Mouse (Mus musculus) adrenal gland, postnatal 36 days (tissue): ENCODE data around the gene Adamtsl5. TPM values are rescaled to one million over a fixed set of nuclear protein-coding genes. Genes with fewer than 3 reads are reported as not detected.

ENCODE experiments used
- DNase-seq, 2 experiments: peaks; one replicate each; pipeline ENCODE4 v3.0.0; 2021; ENCODE audit warnings: mixed read lengths in 1 of 2
- microRNA-seq: library from miRNA; unstranded; fragments of <30 nt; microRNA quantifications from one replicate; pipeline ENCODE4 v1.2.0, GENCODE M21; 2021
- total RNA-seq, 2 experiments: library from RNA; stranded (reverse); gene quantifications; 2 replicates each; pipeline ENCODE4 v1.2.3; 2021

The Adamtsl5 gene
- total RNA-seq, 2 experiments from 2014 or later: 7.3 to 7.7 TPM

- peak; percentile 78 to 85 for DNase-seq
Observed at GRCm38 (mm10) chr10:80295618-80296425, 52.4 kb downstream of the Adamtsl5 start, which contains the start of gene Apc2. Gene Apc2 (plus strand): TSS chr10:80295977.

- DNase-seq: no peak
Observed at GRCm38 (mm10) chr10:80294788-80295303, 53.4 kb downstream of the Adamtsl5 start.

- no peak for DNase-seq
Observed at GRCm38 (mm10) chr10:80294311-80294710, 53.9 kb downstream of the Adamtsl5 start.

GRCm38 (mm10) chr10:80293325-80293724 is 54.9 kb downstream of the Adamtsl5 start:
- DNase-seq: no peak

GRCm38 (mm10) chr10:80292251-80293146 is 55.7 kb downstream of the Adamtsl5 start, which contains the start of gene Rps15:
Gene Rps15 (plus strand): TSS chr10:80292453.
- peak; percentile 96 to 98 for DNase-seq

Small RNAs within 50 kb of the gene (microRNA-seq; reads per million reads assigned to microRNA genes)
- gene Gm22721: not detected

Other genes with a start within 250 kb of the Adamtsl5 start
- 10 to 100 TPM; 49.3 to 51.3 TPM for gene Sbno2, start 242.8 kb downstream of the Adamtsl5 start, total RNA-seq
- 100 to 1,000 TPM; 146 to 149 TPM for gene Stk11, start 232.6 kb downstream of the Adamtsl5 start, total RNA-seq
- gene Atp5d, start 209.8 kb downstream of the Adamtsl5 start, total RNA-seq: 100 to 1,000 TPM; 561 to 735 TPM
- gene Cbarp, start 207.6 kb downstream of the Adamtsl5 start, total RNA-seq: 100 to 1,000 TPM in 1 of 2 experiments, 10 to 100 TPM in 1; 57.5 to 205 TPM
- 100 to 1,000 TPM; 104 to 188 TPM for gene Midn, start 200.1 kb downstream of the Adamtsl5 start, total RNA-seq
- gene Cirbp, start 182.4 kb downstream of the Adamtsl5 start, total RNA-seq: 100 to 1,000 TPM in 1 of 2 experiments, 10 to 100 TPM in 1; 35.0 to 104 TPM
- gene 1600002K03Rik, start 175.5 kb downstream of the Adamtsl5 start, total RNA-seq: 10 to 100 TPM; 16.8 to 19.1 TPM
- gene Efna2, start 168.9 kb downstream of the Adamtsl5 start, total RNA-seq: 1 to 10 TPM; 2.4 to 3.2 TPM
- 10 to 100 TPM; 20.4 to 21.2 TPM for gene Mum1, start 122.0 kb downstream of the Adamtsl5 start, total RNA-seq
- 100 to 1,000 TPM; 266 to 279 TPM for gene Ndufs7, start 99.3 kb downstream of the Adamtsl5 start, total RNA-seq
- gene Gamt, start 87.4 kb downstream of the Adamtsl5 start, total RNA-seq: 100 to 1,000 TPM; 195 to 311 TPM
- 10 to 100 TPM; 82.1 to 90.4 TPM for gene Dazap1, start 86.9 kb downstream of the Adamtsl5 start, total RNA-seq
- 1,000 to 10,000 TPM; 1,173 to 1,236 TPM for gene Rps15, start 56.0 kb downstream of the Adamtsl5 start, total RNA-seq
- 1 to 10 TPM in 1 of 2 experiments, under 1 TPM in 1; 0.70 to 1.5 TPM for gene Apc2, start 52.4 kb downstream of the Adamtsl5 start, total RNA-seq
- gene 2310011J03Rik, start 27.9 kb downstream of the Adamtsl5 start, total RNA-seq: 10 to 100 TPM; 24.6 to 32.0 TPM
- 1 to 10 TPM; 2.2 to 3.3 TPM for gene Pcsk4, start 18.9 kb downstream of the Adamtsl5 start, total RNA-seq
- gene Reep6, start 18.5 kb downstream of the Adamtsl5 start, total RNA-seq: 10 to 100 TPM; 11.0 to 13.7 TPM
- gene Plk5, start 8.0 kb upstream of the Adamtsl5 start, total RNA-seq: under 1 TPM in 1 of 2 experiments, not detected in 1; 0.26 TPM
- gene Mex3d, start 39.2 kb upstream of the Adamtsl5 start, total RNA-seq: 10 to 100 TPM; 22.4 to 29.9 TPM
- gene Mbd3, start 51.1 kb upstream of the Adamtsl5 start, total RNA-seq: 100 to 1,000 TPM; 140 to 148 TPM
- 100 to 1,000 TPM; 876 to 886 TPM for gene Uqcr11, start 58.4 kb upstream of the Adamtsl5 start, total RNA-seq
- gene Tcf3, start 85.2 kb upstream of the Adamtsl5 start, total RNA-seq: 10 to 100 TPM; 48.2 to 64.3 TPM
- not detected for gene Onecut3, start 146.4 kb upstream of the Adamtsl5 start, total RNA-seq
- gene Atp8b3, start 190.7 kb upstream of the Adamtsl5 start, total RNA-seq: 1 to 10 TPM in 1 of 2 experiments, under 1 TPM in 1; 0.43 to 1.1 TPM
- gene Rexo1, start 213.1 kb upstream of the Adamtsl5 start, total RNA-seq: 10 to 100 TPM; 28.3 to 42.9 TPM
- 10 to 100 TPM; 13.6 to 14.1 TPM for gene Klf16, start 228.9 kb upstream of the Adamtsl5 start, total RNA-seq
- 100 to 1,000 TPM; 103 to 107 TPM for gene Abhd17a, start 241.9 kb upstream of the Adamtsl5 start, total RNA-seq